Mouse (Mus musculus) small intestine, adult 2 months (tissue): Measurements from ENCODE around the gene Zfp281.

Experiments
- CTCF ChIP-seq: fragments of 200-500 bp; IDR thresholded peaks from 2 replicates; pipeline ENCODE4 v1.5.1; 2012; ENCODE audit warnings: low read depth, mild to moderate bottlenecking, control low read depth, inconsistent platforms, low read length, moderate library complexity, mixed read lengths; ENCODE audit not compliant: insufficient replicate concordance, insufficient read length; ENCODE audit errors: extremely low read depth
- POLR2A ChIP-seq: fragments of 200-500 bp; IDR thresholded peaks from 2 replicates; pipeline ENCODE4 v1.6.1; 2012; ENCODE audit warnings: low read depth, mild to moderate bottlenecking, control low read depth, inconsistent platforms, low read length, moderate library complexity

GRCm38 (mm10) chr1:136600067-136600466, 24.6 kb upstream of the Zfp281 start:
- TF ChIP-seq POLR2A (no peak), CTCF (no peak)
